18 mouse cellular contexts compared by ENCODE assay signal in genomic region chr13:95841946-95842345, GRCm38 (mm10). TPM values are rescaled to one million over a fixed set of nuclear protein-coding genes. Genes with fewer than 3 reads are reported as not detected.
DNase-seq lines count a peak whose midpoint lies in the region; ATAC-seq lines count a peak whose summit lies in the region.
"Had no signal": no experiment of that assay in that cellular context is flagged by ENCODE, and none has a peak within 500 bp of the region (broad histone marks: within the 10 kb centered on the region; RNA-seq: fewer than 3 reads in every experiment).

No protein-coding gene starts in this region.

- peak; percentile 65 for ATAC-seq in granulocyte monocyte progenitor cell, adult 5-6 weeks (replicated peaks; ENCODE audit: poor library complexity, severe bottlenecking)
- peak; percentile 63 for ATAC-seq in megakaryocyte progenitor cell, adult 5-6 weeks (replicated peaks; ENCODE audit: poor library complexity)
- ATAC-seq: activated CD4-positive, CD25-positive, alpha-beta regulatory T cell, adult 4 months; forebrain, embryonic 14.5 days; forebrain, embryonic 16.5 days had no signal

- DNase-seq in 416B (ENCODE audit: low read depth) = peak; percentile 48
- DNase-seq in retina, embryonic 14.5 days (ENCODE audit: low spot score) = no peak
- DNase-seq in kidney, adult 18-20 months = no peak
- DNase-seq in ovary, postnatal 14 days (ENCODE audit: low spot score) = no peak
- DNase-seq: adrenal gland, adult 8-10 months; adrenal gland, postnatal 14 days; adrenal gland, postnatal 36 days; cerebellum, adult 11-12 months; cerebellum, adult 2 months; cerebellum, adult 9-10 months; cerebellum, postnatal 10 days; cerebellum, postnatal 25 days; embryo, embryonic 11 days had no signal

RNA-seq across cellular contexts. Expression of gene Iqgap2, which starts 49.8 kb away (rescaled TPM):
- total RNA-seq in granulocyte monocyte progenitor cell, adult 5-6 weeks (2014; fragmentation: Nextera tagmentation) = 71.4 and 91.9 TPM in 2 replicates
- 143 and 157 TPM in 2 replicates for total RNA-seq in granulocyte monocyte progenitor cell, adult 5-6 weeks (2017)
- total RNA-seq in megakaryocyte progenitor cell, adult 5-6 weeks (2015) = 95.0 and 97.5 TPM in 2 replicates
- 128 and 149 TPM in 2 replicates for total RNA-seq in megakaryocyte progenitor cell, adult 5-6 weeks (2017)
